Mouse (Mus musculus) neural tube, embryonic 15.5 days (tissue): ENCODE data around the gene Zswim1. TPM values are rescaled to one million over a fixed set of nuclear protein-coding genes. Genes with fewer than 3 reads are reported as not detected.

Experiments
- ATAC-seq: fragments of 200-750 bp; cut with Nextera tagmentation; 2 replicates; pipeline ENCODE4 v1.8.0; 2017; ENCODE audit warnings: mild to moderate bottlenecking, moderate TSS enrichment, moderate library complexity; ENCODE audit not compliant: low FRiP score
- H3K27ac ChIP-seq: fragments of 300-500 bp; sonication (generic); replicated peaks from 2 replicates; pipeline ENCODE4 v1.5.1; 2015; ENCODE audit warnings: mild to moderate bottlenecking, inconsistent platforms
- H3K27me3 ChIP-seq: fragments of 300-500 bp; sonication (generic); replicated peaks from 2 replicates; pipeline ENCODE4 v1.6.1; 2015; ENCODE audit warnings: inconsistent platforms
- H3K36me3 ChIP-seq: fragments of 300-500 bp; sonication (generic); 2 replicates; pipeline ENCODE4 v1.6.1; 2015; ENCODE audit warnings: inconsistent platforms
- H3K4me1 ChIP-seq: fragments of 300-500 bp; sonication (generic); 2 replicates; pipeline ENCODE4 v1.6.1; 2015; ENCODE audit warnings: inconsistent platforms
- H3K4me2 ChIP-seq: fragments of 300-500 bp; sonication (generic); 2 replicates; pipeline ENCODE4 v1.6.1; 2015; ENCODE audit warnings: inconsistent platforms, mild to moderate bottlenecking, moderate library complexity
- H3K4me3 ChIP-seq: fragments of 300-500 bp; sonication (generic); replicated peaks from 2 replicates; pipeline ENCODE4 v1.5.1; 2015; ENCODE audit warnings: mild to moderate bottlenecking, inconsistent platforms
- H3K9ac ChIP-seq: fragments of 300-500 bp; sonication (generic); replicated peaks from 2 replicates; pipeline ENCODE4 v1.6.1; 2015; ENCODE audit warnings: mild to moderate bottlenecking, inconsistent platforms
- H3K9me3 ChIP-seq: fragments of 300-500 bp; sonication (generic); replicated peaks from 2 replicates; pipeline ENCODE4 v1.6.1; 2016; ENCODE audit warnings: inconsistent platforms
- WGBS: fragments of 180-500 bp; shearing (Covaris S2); methylation state at CpG from one replicate; pipeline ENCODE4 v1.1.7; 2015; ENCODE audit warnings: mixed read lengths; 5-methylcytosine and 5-hydroxymethylcytosine counted together
- polyA plus RNA-seq: library from polyadenylated mRNA; unstranded; fragments of >200 nt; fragmentation: Nextera tagmentation; extraction: Ambion mirVana; gene quantifications from 2 replicates; pipeline ENCODE4 v1.2.1, GENCODE M21; 2015

The Zswim1 gene
- polyA plus RNA-seq, 1 experiment from 2014 or later, result 25.4 TPM

DNA sequence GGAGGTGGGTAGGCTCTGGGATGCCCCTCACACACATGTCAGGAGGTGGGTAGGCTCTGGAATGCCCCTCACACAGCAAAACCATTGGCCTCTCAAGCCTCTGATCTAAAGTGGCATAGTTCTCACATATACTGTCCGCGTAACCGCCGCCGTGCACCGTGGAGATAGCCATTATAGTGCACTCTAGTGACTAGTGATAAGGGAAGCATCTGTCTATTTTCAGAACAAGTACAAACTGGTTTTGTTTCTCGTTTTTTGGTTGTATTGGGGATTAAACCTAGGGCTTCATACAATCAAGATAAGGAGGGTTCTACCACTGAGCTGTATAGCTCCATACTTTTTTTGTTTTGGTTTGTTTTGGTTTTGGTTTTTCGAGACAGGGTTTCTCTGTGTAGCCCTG, 6.7 kb upstream of the Zswim1 start:
- no peaks in the 10 kb centered on the region for H3K4me1 ChIP-seq
- no peak overlapping the region for H3K4me3 ChIP-seq
- H3K4me2 ChIP-seq, result no peak overlapping the region
- ATAC-seq, result no peak
- H3K36me3 ChIP-seq, result peaks cover 21% of the 10 kb centered on the region
- H3K9ac ChIP-seq, result no peak overlapping the region
- H3K27ac ChIP-seq, result no peak overlapping the region
- no peaks in the 10 kb centered on the region for H3K27me3 ChIP-seq
- 92% methylated on average over 8 of the region's 8 CpGs for WGBS
- no peaks in the 10 kb centered on the region for H3K9me3 ChIP-seq

DNA sequence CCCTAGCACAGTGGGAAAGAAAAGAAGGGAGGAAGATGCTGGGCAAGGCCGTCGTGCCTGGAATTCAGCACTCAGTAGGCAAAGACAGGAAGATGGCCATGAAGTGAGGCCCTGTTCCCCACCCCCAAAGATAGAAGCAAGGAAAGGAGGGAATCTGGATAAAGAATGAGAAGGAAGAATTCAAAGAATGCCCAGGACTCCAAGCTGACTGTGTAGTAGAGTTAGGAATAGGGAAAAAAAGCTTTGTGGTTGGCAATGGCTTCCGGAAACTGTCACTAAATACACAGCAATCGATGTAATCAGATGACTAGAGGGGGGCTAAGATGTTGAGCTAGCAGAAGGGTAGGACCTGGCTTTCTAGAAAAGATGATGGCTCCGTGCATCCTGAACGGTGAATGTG, 5.3 kb upstream of the Zswim1 start:
- H3K4me1 ChIP-seq, result peaks cover 5% of the 10 kb centered on the region
- WGBS, result 90% methylated on average over 6 of the region's 6 CpGs
- no peaks in the 10 kb centered on the region for H3K27me3 ChIP-seq
- no peaks in the 10 kb centered on the region for H3K9me3 ChIP-seq
- ATAC-seq, result no peak
- H3K4me3 ChIP-seq, result no peak overlapping the region
- H3K36me3 ChIP-seq, result peaks cover 35% of the 10 kb centered on the region
- H3K27ac ChIP-seq, result no peak overlapping the region
- H3K4me2 ChIP-seq, result no peak overlapping the region
- H3K9ac ChIP-seq, result no peak overlapping the region

DNA sequence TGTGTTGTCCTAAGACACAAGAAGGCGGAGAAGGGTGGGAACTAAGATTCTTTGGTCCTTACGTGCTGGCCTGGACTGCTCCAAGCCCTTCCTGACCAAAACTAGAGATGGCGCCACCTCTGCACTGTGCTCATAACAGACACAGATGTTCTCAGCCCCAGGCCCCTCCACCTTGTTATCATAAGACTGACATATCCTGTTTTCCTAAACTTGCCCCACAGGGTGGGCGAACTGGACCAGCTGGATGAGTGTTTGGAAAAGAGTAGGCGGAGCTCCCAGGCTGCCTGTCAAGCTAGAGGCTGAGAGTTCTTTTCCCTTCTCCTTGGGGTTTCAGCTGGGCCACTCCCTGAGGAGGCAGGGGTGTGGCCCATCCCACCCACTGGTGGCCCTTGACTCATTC, 4.8 kb upstream of the Zswim1 start:
- no peak overlapping the region for H3K4me2 ChIP-seq
- H3K9ac ChIP-seq, result no peak overlapping the region; the same call in 1 of the 2 replicates
- no peaks in the 10 kb centered on the region for H3K27me3 ChIP-seq
- peaks cover 10% of the 10 kb centered on the region for H3K4me1 ChIP-seq
- WGBS, result 83% methylated on average over 5 of the region's 5 CpGs
- no peak overlapping the region for H3K4me3 ChIP-seq
- ATAC-seq, result no peak
- H3K36me3 ChIP-seq, result peaks cover 34% of the 10 kb centered on the region
- no peak overlapping the region for H3K27ac ChIP-seq
- H3K9me3 ChIP-seq, result no peaks in the 10 kb centered on the region

DNA sequence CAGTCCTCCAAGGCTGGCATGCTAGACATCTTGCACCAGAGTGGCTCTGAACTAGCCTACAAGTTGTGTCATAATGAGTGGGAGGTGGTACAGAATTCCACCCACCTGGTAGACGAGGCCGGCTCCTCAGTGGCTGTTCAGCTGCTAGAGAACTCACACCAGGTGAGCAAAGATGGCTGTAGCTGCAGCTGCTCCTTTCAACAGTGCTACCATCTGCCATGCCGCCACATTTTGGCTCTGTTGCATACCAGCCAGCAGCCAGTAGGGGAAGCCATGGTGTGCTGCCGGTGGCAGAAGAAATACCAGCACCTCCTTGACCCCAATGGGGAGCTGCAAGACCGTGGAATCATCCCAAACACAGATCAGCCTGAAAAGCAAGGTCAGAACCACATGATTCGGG, 1.4 kb upstream of the Zswim1 start:
- no peak for ATAC-seq
- H3K9ac ChIP-seq, result no peak overlapping the region
- no peak overlapping the region for H3K4me3 ChIP-seq
- no peak overlapping the region for H3K4me2 ChIP-seq
- H3K4me1 ChIP-seq, result peaks cover 26% of the 10 kb centered on the region
- WGBS, result 86% methylated on average over 6 of the region's 6 CpGs
- H3K27me3 ChIP-seq, result no peaks in the 10 kb centered on the region
- peaks cover 37% of the 10 kb centered on the region for H3K36me3 ChIP-seq
- no peaks in the 10 kb centered on the region for H3K9me3 ChIP-seq
- H3K27ac ChIP-seq, result no peak overlapping the region

DNA sequence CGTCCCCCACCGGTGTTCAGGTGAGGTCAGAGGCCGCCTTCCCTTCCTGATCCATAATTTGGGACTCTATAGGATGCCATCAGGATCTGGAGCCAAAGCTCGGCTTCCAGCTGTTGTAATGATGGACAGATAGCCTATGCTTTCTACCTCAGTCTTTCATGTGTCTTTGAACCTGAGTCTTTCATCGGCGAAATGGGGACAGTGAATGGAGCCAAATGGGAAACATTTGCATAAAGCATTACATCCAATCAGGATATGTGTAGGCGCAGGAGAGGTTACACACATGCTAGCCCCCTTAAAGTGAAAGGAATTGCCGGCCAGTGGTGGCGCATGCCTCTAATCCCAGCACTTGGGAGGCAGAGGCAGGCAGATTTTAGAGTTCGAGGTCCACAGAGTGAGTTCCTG, 697 bp downstream of the Zswim1 start:
- peak; percentile 82 for ATAC-seq
- Histone ChIP-seq H3K4me2 (peak overlapping the region; percentile 61), H3K27ac (peak overlapping the region; percentile 96), H3K9ac (peak overlapping the region; percentile 82), H3K9me3 (no peaks in the 10 kb centered on the region), H3K36me3 (peaks cover 57% of the 10 kb centered on the region), H3K4me1 (peaks cover 37% of the 10 kb centered on the region), H3K27me3 (no peaks in the 10 kb centered on the region), H3K4me3 (peak overlapping the region; percentile 77)
- WGBS, result under 1% methylated on average over 10 of the region's 10 CpGs

DNA sequence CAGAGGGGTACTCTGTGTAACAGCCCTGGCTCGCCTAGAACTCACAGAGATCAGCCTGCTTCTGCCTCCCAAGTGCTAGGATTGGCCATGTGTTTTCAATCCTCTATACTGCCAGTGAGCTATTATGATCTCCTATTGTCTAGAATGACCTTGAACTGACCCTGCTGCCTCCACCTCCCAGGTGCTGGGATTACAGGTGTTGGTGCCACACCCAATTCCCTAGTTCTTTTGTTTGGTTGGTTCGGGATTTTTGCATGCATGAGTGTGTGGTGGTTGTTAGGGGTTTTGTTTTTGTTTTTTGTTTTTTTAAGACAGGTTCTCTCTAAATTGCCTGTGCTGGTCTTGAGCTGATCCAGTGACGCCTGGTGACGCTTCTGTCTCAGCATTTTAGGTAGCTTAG, 1.5 kb downstream of the Zswim1 start:
- no peak for ATAC-seq
- 92% methylated on average over 4 of the region's 4 CpGs for WGBS
- peaks cover 65% of the 10 kb centered on the region for H3K36me3 ChIP-seq

DNA sequence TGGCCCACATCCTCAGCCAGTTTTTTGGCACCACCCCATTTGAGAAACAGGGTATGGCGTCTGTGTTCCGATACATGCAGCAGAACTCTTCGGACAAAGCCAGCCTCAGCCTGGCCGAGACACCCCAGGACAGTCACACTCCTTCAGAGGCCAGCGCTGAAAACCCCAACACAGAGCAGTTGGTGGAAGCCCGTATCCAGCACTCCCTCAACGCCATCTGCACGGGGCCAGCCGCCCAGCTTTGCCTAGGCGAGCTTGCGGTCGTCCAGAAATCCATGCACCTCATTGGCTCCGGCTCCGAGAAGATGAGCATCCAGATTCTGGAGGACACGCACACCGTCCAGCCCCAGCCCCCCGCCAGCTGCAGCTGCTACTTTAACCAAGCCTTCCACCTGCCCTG, 3.0 kb downstream of the Zswim1 start:
- no peak for ATAC-seq
- peaks cover 63% of the 10 kb centered on the region for H3K36me3 ChIP-seq
- H3K4me3 ChIP-seq, result no peak overlapping the region

More for the DNA sequence above, 1.5 kb downstream of the Zswim1 start:
- no peaks in the 10 kb centered on the region for H3K27me3 ChIP-seq
- no peak overlapping the region for H3K9ac ChIP-seq
- H3K4me2 ChIP-seq, result peak overlapping the region; percentile 61
- H3K4me1 ChIP-seq, result peaks cover 37% of the 10 kb centered on the region
- H3K4me3 ChIP-seq, result no peak overlapping the region; the same call in 1 of the 2 replicates
- H3K27ac ChIP-seq, result no peak overlapping the region
- no peaks in the 10 kb centered on the region for H3K9me3 ChIP-seq

DNA sequence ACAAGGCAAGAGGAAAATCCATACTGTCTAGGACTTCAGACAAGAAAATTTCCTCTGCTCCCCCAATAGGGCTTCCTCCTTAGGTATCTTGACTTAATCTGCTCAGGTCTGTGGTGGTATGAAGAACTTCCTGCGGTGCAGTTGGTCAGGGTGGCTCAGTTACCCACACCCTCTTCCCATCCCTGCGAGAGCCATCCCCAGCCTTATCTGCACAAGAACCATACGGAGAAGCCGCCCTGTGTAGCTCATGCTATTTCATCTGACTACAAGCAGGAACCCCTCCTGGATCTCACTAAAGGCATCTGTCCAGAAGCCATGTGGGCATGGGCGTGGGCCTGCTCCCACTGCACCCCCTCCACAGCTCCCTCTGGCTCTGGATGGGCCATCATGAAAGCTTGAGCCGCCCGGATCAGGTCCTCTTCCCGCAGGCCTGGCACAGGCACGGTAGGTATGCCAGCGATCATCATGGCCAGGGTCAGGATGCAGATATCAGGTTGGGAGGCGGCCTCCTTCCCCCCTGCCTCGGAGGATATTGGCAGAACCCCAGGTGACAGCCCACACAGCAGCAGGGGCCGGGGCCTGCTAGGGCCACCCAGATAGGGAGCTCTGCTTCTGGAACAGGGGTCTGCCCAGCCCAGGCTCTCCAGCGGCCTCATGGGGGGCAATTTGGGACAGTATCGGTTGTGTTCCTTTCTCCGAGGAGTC, 4.8 kb downstream of the Zswim1 start:
- Histone ChIP-seq H3K9ac (no peak overlapping the region), H3K4me2 (no peak overlapping the region), H3K9me3 (no peaks in the 10 kb centered on the region), H3K27ac (no peak overlapping the region), H3K4me1 (peaks cover 31% of the 10 kb centered on the region), H3K27me3 (no peaks in the 10 kb centered on the region), H3K36me3 (peaks cover 46% of the 10 kb centered on the region), H3K4me3 (no peak overlapping the region)
- no peak for ATAC-seq
- WGBS, result 89% methylated on average over 16 of the region's 16 CpGs

More for the DNA sequence above, 3.0 kb downstream of the Zswim1 start:
- H3K9me3 ChIP-seq, result no peaks in the 10 kb centered on the region
- H3K4me2 ChIP-seq, result no peak overlapping the region
- H3K9ac ChIP-seq, result no peak overlapping the region
- WGBS, result 96% methylated on average over 17 of the region's 17 CpGs
- H3K27me3 ChIP-seq, result no peaks in the 10 kb centered on the region
- H3K27ac ChIP-seq, result no peak overlapping the region
- peaks cover 37% of the 10 kb centered on the region for H3K4me1 ChIP-seq

DNA sequence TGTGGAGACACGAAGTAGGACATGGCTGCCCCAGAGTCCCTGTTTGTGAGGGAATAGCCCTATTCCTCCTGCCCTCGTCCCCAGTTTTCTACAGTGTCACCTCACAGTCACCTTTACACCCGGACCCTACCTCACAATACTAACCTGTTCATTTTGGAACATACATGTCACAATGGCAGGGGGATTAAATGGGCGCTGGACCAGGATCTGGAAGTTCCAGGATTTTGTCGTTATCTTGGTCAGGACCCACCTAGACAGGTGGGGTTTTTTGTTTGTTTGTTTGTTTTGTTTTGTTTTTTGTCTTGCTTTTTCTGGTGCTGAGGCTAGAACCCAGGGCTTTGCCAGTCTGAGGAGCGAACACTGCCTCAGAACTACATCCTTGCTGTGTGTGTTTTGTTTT, 6.0 kb downstream of the Zswim1 start, which contains the start of gene Spata25:
Spata25 (minus strand) TSS at position 101 of the 400 bp plus-strand sequence.
- H3K27ac ChIP-seq, result no peak within 1 kb of the TSS
- no peak for ATAC-seq
- H3K36me3 ChIP-seq, result peaks cover 46% of the 10 kb centered on the region
- H3K27me3 ChIP-seq, result no peaks in the 10 kb centered on the region
- H3K9ac ChIP-seq, result no peak within 1 kb of the TSS
- H3K9me3 ChIP-seq, result no peaks in the 10 kb centered on the region
- no peak within 1 kb of the TSS for H3K4me3 ChIP-seq
- H3K4me2 ChIP-seq, result no peak within 1 kb of the TSS
- WGBS, result 95% methylated on average over 6 of the region's 6 CpGs
- H3K4me1 ChIP-seq, result peaks cover 34% of the 10 kb centered on the region

DNA sequence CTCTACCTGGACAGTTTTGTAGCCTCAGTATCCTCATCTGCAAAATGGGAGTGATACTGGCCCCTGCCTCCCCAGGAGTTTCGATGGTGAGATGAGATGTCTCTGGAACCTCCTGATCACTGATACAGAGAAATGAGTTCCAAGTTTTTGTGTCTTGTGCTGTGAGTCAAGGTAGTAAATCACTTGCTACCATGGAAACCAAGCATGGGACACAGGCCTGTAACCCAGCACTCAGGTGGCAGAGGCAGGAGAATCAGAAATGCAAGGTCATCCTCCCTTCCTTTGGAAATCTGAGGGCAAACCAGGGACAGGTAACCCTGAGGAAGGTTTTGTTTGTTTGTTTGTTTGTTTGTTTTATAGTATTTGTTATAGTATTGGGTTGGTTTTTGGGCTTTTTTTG, 6.6 kb downstream of the Zswim1 start:
- Histone ChIP-seq H3K9me3 (no peaks in the 10 kb centered on the region), H3K36me3 (peaks cover 46% of the 10 kb centered on the region), H3K27ac (no peak overlapping the region), H3K9ac (no peak overlapping the region), H3K27me3 (no peaks in the 10 kb centered on the region), H3K4me1 (peaks cover 29% of the 10 kb centered on the region), H3K4me2 (no peak overlapping the region), H3K4me3 (no peak overlapping the region)
- ATAC-seq, result no peak
- 92% methylated on average over 1 of the region's 1 CpGs for WGBS

DNA sequence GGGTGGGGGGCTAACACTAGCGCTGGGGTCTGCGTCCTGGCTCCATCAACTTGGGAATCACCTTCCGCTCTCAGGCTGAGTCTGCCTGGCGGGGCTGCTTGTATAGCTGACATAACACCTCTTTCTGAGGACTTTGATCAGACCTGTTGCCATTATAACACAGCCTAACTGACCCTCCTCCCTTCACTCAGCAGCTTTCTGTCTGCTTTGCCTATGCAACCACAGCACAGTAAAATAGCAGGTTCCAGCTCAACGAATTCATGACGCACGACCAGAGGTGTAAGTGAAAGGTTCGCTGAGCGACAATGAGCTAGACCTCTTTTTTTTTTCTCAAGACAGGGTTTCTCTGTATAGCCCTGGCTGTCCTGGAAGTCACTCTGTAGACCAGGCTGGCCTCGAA, 8.5 kb downstream of the Zswim1 start:
- 91% methylated on average over 10 of the region's 10 CpGs for WGBS
- no peak for ATAC-seq

DNA sequence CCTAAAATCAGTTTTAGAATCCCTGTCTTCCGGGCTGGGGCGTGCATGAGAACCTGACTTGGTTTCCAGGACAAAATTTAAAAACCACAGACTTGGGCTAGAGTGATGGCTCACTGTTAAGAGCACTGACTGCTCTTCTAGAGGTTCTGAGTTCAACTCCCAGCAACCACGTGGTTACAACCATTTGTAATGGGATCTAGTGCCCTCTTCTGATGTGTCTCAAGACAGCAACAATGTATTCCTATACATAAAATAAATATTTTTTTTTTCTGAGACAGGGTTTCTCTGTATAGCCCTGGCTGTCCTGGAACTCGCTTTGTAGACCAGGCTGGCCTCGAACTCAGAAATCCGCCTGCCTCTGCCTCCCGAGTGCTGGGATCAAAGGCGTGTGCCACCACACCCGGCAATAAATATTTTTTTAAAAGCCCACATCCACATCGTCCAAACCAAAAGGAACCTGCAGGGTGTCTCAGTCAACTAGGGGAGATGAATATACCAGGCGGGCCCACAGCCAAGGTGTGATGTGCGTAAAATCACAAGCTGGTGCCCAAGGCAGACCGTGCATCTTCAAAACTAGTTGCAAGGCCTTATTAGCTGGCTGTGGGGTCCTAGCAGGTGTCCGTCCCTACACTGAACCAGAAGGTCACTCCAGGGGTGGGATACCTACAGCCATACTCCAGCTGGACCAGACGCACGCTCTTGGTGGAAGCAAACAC, 9.7 kb downstream of the Zswim1 start:
- peaks cover 32% of the 10 kb centered on the region for H3K4me1 ChIP-seq
- H3K9ac ChIP-seq, result peak overlapping the region; percentile 78
- H3K4me2 ChIP-seq, result peak overlapping the region; percentile 93
- peak overlapping the region; percentile 78 for H3K4me3 ChIP-seq
- ATAC-seq, result peak; percentile 9; the same call in 1 of the 2 replicates
- H3K36me3 ChIP-seq, result peaks cover 22% of the 10 kb centered on the region; the same call in 1 of the 2 replicates
- H3K27me3 ChIP-seq, result no peaks in the 10 kb centered on the region
- H3K27ac ChIP-seq, result peak overlapping the region; percentile 85
- H3K9me3 ChIP-seq, result no peaks in the 10 kb centered on the region
- 57% methylated on average over 16 of the region's 16 CpGs for WGBS

More for the DNA sequence above, 8.5 kb downstream of the Zswim1 start:
- Histone ChIP-seq H3K4me1 (peaks cover 37% of the 10 kb centered on the region), H3K36me3 (peaks cover 31% of the 10 kb centered on the region), H3K4me2 (no peak overlapping the region), H3K4me3 (no peak overlapping the region), H3K9me3 (no peaks in the 10 kb centered on the region), H3K27ac (no peak overlapping the region), H3K9ac (no peak overlapping the region), H3K27me3 (no peaks in the 10 kb centered on the region)
